Mouse (Mus musculus): ENCODE measurements around the gene Clock.

The Clock gene

DNA sequence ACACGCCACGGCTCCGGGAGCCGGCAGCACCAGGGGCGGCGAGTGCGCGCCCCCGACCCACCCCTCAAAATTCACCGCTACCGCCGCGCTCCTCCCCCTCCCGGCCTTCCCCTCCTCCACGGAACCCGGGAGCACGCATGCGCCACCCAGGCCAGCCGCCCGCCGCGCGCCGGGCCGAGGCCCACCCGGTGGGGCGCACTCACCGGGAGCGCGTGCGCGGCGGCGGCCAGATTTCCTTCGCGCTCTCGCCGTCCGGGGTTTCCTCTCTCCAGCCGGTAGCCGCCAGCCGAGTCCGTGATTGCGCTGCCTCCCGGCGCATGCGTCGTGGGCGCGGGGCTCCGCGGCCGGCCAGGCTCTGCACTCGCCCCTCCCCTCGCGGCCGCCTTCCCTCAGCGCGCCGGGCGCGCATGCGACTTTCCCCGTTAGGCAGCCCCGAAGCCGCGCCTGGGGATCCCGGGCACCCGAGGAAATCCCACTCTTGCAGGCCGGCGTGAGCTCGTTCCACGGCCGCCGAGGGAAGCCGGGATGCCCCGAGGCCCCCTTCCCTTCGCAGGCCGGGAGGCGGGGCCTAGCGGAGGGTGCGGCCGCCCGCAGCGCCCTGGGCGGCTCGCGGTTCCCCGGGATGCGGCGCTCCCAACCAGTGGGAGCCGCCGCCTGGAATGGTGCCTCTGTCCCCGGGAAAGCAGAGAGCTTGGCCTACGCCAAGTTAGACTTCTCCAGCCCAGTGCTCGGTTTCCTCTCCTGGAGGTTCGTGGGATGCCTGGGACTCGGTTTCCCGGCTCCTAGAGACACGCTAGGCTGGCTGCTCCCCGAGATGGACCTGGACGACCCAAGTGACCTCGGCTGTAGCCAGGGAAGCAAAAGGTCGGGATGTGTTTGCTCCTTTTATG, at the start of gene Clock:
Gene Clock (minus strand): TSS at position 341 of the 890 bp plus-strand sequence.
- peak; percentile 84 to 86 for DNase-seq (ENCODE audit: low spot score in 2 of 2)

- no peak for DNase-seq (ENCODE audit: low spot score in 2 of 2)
These were observed 47.5 kb upstream of the Clock start for GRCm38 (mm10) chr5:76351953-76352611.

GRCm38 (mm10) chr5:76351537-76351936, 46.9 kb upstream of the Clock start:
- no peak for DNase-seq (ENCODE audit: low spot score in 2 of 2)

DNA sequence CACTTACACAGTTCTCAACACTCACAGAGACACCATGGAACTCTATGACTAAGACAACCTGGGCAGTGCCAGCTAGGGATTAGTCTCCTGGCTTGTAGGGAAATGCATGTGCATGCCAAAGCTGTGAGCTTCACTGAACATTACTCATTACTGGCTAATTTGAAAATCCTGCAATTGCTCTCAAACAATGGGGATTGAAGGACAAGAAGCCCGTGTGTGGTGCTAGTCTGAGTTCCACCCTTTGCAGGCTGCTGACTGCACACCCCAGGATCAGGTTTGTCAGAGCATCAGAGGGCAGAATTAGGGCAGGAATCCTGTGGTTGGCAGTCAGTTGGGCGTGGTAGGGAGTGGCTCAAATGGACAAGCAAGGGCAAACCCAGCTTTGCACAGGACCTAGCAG, 41.5 kb upstream of the Clock start:
- no peak for DNase-seq (ENCODE audit: low spot score in 2 of 2)

- DNase-seq (ENCODE audit: low spot score in 2 of 2) = no peak
These were observed 36.3 kb upstream of the Clock start for GRCm38 (mm10) chr5:76340931-76341330.

GRCm38 (mm10) chr5:76337100-76337499, 32.5 kb upstream of the Clock start:
- no peak for DNase-seq (ENCODE audit: low spot score in 2 of 2)

GRCm38 (mm10) chr5:76333833-76334232, 29.2 kb upstream of the Clock start:
- no peak for DNase-seq (ENCODE audit: low spot score in 2 of 2)

- DNase-seq (ENCODE audit: low spot score in 2 of 2) = no peak
These were observed 26.4 kb upstream of the Clock start, which contains the start of gene Pdcl2 for GRCm38 (mm10) chr5:76330953-76331352. Gene Pdcl2 (minus strand): TSS chr5:76331156.

DNA sequence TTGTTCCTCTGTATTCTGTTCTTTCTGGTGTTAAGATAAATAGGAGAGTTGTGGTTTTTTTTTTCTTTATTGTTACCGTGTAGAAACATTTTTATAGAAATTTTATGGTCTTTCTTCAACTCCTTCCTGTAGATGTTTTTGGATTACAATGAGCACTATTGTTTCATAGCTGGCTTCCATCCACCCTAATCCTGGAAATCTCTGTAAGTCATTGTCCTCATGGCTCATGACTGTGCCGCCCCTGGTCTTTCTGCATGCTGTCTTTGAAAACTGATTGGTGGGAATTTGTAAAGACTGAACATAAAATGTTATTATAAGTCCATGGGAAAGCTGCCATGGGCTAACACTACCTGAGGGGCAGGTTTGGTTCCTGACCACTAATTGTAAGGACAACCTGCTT, 22.7 kb upstream of the Clock start:
- DNase-seq (ENCODE audit: low spot score in 2 of 2) = no peak

- no peak for DNase-seq (ENCODE audit: low spot score in 2 of 2)
These were observed 20.5 kb upstream of the Clock start for GRCm38 (mm10) chr5:76325113-76325512.

DNA sequence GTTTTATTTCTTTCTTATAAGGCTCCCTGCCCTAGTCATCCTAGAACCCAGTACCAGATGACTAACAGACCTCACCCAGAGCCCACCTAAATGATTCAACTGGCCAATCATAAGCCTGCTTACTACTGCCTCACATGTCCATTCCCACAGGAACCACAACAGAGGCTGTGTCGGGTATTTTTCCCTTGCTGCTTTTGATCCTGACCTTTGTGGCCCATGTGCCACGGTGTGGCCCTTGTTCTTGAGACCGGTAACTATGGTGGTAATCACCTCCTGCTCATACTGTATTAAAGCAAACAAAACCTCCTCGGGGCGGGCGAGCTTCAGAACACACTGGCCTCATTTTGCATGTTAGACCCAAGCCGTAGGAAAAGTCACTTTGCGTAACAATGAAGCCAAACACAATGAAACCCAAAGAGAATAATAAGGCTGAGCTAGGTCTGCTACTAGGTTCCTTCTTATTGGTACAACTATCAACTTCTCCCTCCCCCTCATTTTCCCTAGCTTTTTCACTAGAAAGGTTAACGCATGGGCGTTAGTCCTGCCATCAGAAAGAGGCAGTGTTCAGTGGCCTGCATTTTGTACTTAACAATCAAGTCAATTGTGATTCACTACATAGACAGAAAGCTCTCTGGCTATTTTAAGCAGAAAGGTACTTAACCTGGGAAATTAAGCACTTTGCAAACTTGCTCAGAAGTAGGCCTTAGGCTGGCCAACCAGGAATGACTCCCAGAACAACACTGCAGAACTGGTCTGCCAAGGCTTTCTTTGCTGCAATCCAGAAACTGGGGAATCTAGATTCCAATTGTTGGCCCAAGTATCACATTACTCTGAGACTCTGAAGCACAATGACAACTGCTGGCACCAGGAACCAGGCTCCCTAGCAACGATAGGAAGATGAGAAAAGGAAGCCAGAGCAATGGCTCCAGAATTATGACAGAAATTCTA, 16.9 kb upstream of the Clock start:
- no peak for DNase-seq (ENCODE audit: low spot score in 2 of 2)

- DNase-seq (ENCODE audit: low spot score in 2 of 2) = no peak
These were observed 3.6 kb upstream of the Clock start for GRCm38 (mm10) chr5:76308206-76308605.

DNA sequence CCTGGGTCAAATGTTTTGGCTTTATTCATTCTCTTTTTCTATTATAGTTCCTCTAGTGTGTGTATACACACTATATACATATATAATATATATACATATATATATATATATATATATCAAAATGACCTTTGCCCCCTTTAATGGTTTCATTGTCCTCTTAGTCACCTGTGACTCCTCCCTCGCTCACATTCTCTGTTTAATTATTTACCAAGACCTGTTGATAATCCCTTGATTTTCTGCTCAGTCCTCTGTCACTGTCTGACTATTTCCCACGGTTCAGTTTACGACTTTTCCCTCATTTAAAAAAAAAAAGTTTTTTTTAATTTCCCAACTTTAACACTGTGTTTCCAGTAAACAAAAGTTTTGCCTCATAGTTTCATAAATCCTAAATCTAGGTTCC, 1.7 kb upstream of the Clock start:
- no peak for DNase-seq (ENCODE audit: low spot score in 2 of 2)

DNA sequence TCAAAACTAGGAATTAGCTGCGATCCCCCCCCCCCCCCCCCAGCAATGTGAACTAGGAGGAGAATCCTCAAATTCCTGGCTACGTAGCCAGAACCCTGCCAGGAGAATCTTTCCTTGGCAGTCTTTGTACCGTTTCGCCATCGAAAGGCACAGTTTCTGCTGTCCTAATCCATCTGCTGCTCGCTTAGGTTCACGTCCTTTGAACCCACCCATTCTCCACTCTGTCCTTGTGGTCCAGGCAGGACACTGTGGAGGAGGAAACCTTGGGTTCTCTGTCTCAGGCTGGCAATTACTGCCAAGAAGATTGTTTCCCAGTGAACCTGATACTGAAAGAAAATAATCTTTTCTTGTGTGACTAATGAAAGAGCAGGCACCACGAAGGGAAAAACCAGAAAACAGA, 1.0 kb upstream of the Clock start:
- DNase-seq (ENCODE audit: low spot score in 2 of 2) = no peak

- DNase-seq (ENCODE audit: low spot score in 2 of 2) = peak; percentile 36 to 48
These were observed 694 bp downstream of the Clock start for GRCm38 (mm10) chr5:76303745-76304451.

- no peak for DNase-seq (ENCODE audit: low spot score in 2 of 2)
These were observed 1.2 kb downstream of the Clock start for GRCm38 (mm10) chr5:76303379-76303744.

DNA sequence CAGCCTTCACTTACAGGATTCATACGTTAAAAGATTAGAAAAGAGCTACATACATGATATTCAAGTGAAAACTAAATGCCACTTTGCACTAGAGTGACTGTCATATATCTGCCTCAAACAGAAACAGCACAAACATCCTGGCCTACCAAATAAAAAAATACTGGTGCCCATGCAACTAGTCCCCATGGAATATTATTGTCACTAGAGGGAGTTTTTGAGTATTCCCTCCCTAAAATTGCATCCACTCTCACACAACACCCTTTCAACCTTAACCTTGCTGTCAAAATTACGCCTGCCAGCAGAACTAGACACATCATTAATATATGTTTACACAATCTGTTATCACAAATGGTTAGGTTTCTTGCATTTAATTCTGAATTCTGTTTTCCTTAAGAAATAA, 2.6 kb downstream of the Clock start:
- no peak for DNase-seq (ENCODE audit: low spot score in 2 of 2)

- DNase-seq (ENCODE audit: low spot score in 2 of 2) = no peak
These were observed 15.3 kb downstream of the Clock start for GRCm38 (mm10) chr5:76289234-76289691.

DNA sequence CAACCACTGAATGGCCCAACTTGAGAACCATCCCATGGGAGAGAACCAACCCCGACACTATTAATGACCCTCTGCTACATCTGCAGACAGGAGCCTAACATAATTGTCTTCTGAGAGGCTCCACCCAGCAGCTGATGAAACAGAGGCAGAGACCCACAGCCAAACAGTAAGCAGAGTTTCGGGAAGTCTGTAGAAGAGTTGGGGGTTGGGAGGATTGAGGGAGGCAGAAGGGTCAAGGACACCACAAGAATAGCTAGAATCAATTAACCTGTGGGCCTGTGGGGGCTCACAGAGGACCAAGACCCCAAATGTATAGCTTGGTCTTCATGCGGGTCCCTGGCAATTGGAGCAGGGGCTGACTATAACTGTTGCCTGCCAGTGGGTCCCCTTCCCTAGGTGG, 16.3 kb downstream of the Clock start:
- no peak for DNase-seq (ENCODE audit: low spot score in 2 of 2)

GRCm38 (mm10) chr5:76287062-76287461, 17.5 kb downstream of the Clock start:
- no peak for DNase-seq (ENCODE audit: low spot score in 2 of 2)

GRCm38 (mm10) chr5:76285699-76286098, 18.9 kb downstream of the Clock start:
- no peak for DNase-seq (ENCODE audit: low spot score in 2 of 2)
